Mouse (Mus musculus): ENCODE measurements around the gene Traf3ip3. TPM values are rescaled to one million over a fixed set of nuclear protein-coding genes. Genes with fewer than 3 reads are reported as not detected.

The Traf3ip3 gene
- polyA plus RNA-seq, 1 experiment, result 0.19 TPM

DNA sequence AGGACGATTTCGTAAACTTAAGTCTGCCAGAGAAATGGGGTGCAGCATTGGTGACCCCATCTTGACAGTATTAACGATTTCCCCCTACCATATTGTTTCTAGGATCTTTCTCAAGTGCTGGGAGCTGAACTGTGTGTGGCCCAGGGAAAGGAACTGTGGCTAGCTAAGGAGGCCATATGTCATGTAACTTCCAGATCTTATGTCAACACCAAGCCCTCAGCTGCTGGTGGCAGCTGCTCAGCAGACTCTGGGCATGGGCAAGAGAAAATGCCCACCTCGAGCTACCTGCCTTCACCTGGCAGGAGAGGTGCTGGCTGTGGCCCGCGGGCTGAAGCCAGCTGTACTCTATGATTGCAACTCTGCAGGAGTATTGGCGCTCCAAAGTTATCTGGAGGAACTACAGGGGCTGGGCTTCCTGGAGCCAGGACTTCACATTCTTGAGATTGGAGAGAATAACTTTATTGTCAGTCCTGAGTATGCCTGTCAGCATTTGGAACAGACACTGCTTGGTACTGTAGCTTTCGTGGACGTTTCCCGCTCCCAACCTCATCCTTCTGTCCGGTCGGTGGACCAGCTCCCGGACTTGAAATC is 27.3 kb downstream of the Traf3ip3 start:
- Histone ChIP-seq H3K27me3 (ENCODE audit: control insufficient read depth, insufficient read depth, low read length) (no peaks in the 10 kb centered on the region), H3K27ac (ENCODE audit: control insufficient read depth, insufficient read depth, low read depth, low read length) (peak overlapping the region; percentile 44), H3K4me1 (ENCODE audit: control insufficient read depth, insufficient read depth, low read length) (peaks cover 11% of the 10 kb centered on the region), H3K4me3 (ENCODE audit: control insufficient read depth, low read depth, low read length) (peak overlapping the region; percentile 3; the same call in 1 of the 2 replicates), H3K36me3 (ENCODE audit: control insufficient read depth, insufficient read depth, low read length) (no peaks in the 10 kb centered on the region)
- no peak for TF ChIP-seq CTCF (IDR thresholded peaks at IDR 0.05; ENCODE audit: control insufficient read depth, insufficient read depth, insufficient replicate concordance, low read depth, low read length)
- TF ChIP-seq POLR2A (IDR thresholded peaks at IDR 0.05; ENCODE audit: control insufficient read depth, low read depth, low read length), result no peak

DNA sequence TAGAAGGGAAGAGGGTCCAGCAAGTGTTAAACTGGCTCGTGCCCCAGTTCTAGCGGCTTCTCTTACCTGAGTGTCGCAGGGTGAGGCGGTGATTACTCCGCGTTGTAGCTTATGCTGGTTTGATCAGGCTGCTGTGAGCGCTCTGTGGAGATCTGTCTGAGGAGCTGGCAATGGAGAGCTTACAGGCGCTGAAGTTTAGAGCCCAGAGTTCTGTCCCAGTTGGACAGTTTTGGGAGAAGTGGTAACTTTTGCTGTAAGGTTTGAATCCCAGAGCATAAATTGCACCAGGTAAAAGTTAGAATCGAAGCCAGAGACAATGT is 27.7 kb downstream of the Traf3ip3 start:
- Histone ChIP-seq H3K4me3 (ENCODE audit: control insufficient read depth, low read depth, low read length) (peak overlapping the region; percentile 78), H3K4me1 (ENCODE audit: control insufficient read depth, insufficient read depth, low read length) (peaks cover 11% of the 10 kb centered on the region), H3K27me3 (ENCODE audit: control insufficient read depth, insufficient read depth, low read length) (no peaks in the 10 kb centered on the region), H3K27ac (ENCODE audit: control insufficient read depth, insufficient read depth, low read depth, low read length) (peak overlapping the region; percentile 30), H3K36me3 (ENCODE audit: control insufficient read depth, insufficient read depth, low read length) (no peaks in the 10 kb centered on the region)
- TF ChIP-seq POLR2A (IDR thresholded peaks at IDR 0.05; ENCODE audit: control insufficient read depth, low read depth, low read length) (no peak), CTCF (IDR thresholded peaks at IDR 0.05; ENCODE audit: control insufficient read depth, insufficient read depth, insufficient replicate concordance, low read depth, low read length) (no peak)

DNA sequence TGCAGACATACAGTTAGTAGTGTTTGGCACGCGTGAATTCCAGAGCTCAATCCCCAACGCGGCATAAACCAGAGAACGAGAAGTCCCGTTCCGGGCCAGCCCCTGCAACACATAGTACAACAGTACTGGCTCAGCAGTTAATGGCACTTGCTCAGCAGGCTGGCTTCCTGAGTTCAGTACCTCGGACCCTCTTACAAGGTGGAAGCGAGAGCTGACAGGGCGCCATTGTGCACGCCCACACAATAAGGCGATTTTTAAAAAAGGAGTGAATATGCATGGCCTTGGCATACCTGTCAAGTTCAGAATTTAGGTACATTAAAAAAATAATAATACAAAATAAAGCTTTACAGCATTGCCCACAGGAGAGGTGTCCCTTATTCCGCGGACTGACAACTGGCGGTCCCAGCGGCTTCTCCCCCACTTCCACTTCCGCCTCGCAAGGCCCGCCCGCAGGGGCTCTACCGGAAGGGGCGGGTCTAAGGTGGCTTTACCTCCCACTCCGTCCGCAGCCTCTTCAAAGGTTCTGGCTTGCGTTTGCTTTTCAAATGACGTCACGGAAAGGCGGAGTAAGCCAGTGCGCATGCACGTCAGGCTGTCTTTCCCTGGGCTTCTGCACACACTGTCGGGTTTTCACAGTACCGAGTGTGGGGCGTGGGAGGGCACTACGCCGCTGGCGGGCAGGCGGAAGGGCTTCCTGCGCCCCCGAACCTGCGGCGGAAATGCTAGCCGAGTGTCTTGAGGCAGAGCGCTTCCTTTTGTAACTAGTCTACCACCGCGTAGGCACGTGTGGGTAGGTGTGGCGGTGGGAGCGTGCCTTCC is 28.3 kb downstream of the Traf3ip3 start:
- peaks cover 11% of the 10 kb centered on the region for H3K4me1 ChIP-seq (ENCODE audit: control insufficient read depth, insufficient read depth, low read length)
- H3K27me3 ChIP-seq (ENCODE audit: control insufficient read depth, insufficient read depth, low read length), result no peaks in the 10 kb centered on the region
- peak overlapping the region; percentile 75 for H3K27ac ChIP-seq (ENCODE audit: control insufficient read depth, insufficient read depth, low read depth, low read length)
- peak overlapping the region; percentile 78 for H3K4me3 ChIP-seq (ENCODE audit: control insufficient read depth, low read depth, low read length)
- H3K36me3 ChIP-seq (ENCODE audit: control insufficient read depth, insufficient read depth, low read length), result no peaks in the 10 kb centered on the region
- TF ChIP-seq POLR2A (IDR thresholded peaks at IDR 0.05; ENCODE audit: control insufficient read depth, low read depth, low read length) (peak; percentile 87), CTCF (IDR thresholded peaks at IDR 0.05; ENCODE audit: control insufficient read depth, insufficient read depth, insufficient replicate concordance, low read depth, low read length) (no peak)

DNA sequence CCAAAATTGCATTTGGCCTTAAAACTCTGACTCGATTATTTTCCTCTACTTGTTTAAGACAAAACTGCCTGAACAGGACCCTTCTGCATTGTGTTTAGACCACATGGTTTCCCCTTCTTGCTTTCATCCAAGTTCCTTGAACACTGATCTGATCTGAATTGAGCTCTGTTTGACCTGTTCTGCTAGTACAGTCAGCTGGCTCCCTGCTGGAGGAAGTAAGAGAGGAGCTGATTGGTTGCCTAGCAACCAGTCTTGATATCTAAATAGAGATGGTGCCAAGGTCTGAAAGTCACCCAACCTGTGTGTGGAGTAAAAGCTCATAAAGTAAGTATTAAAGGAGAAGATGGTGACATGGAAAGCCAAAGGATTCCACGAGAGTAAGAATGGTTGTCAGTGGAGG is 31.6 kb downstream of the Traf3ip3 start:
- Histone ChIP-seq H3K36me3 (ENCODE audit: control insufficient read depth, insufficient read depth, low read length) (no peaks in the 10 kb centered on the region), H3K4me3 (ENCODE audit: control insufficient read depth, low read depth, low read length) (no peak overlapping the region)

DNA sequence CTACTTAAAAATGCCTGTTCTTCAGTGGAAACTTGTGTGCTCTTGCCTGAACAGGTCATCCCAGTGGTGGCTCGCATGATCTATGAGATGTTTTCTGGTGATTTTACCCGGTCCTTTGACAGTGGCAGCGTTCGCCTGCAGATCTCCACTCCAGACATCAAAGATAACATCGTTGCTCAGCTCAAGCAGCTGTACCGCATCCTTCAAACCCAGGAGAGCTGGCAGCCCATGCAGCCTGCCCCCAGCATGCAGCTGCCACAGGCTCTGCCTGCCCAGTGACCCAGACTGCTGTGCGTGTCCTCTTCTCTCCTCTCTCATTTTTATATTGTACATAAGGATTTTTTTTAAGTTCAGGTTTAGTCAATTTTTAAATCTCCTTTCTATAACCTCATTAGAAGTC is 32.3 kb downstream of the Traf3ip3 start:
- Histone ChIP-seq H3K4me1 (ENCODE audit: control insufficient read depth, insufficient read depth, low read length) (peaks cover 6% of the 10 kb centered on the region), H3K36me3 (ENCODE audit: control insufficient read depth, insufficient read depth, low read length) (no peaks in the 10 kb centered on the region), H3K27me3 (ENCODE audit: control insufficient read depth, insufficient read depth, low read length) (no peaks in the 10 kb centered on the region), H3K4me3 (ENCODE audit: control insufficient read depth, low read depth, low read length) (no peak overlapping the region), H3K27ac (ENCODE audit: control insufficient read depth, insufficient read depth, low read depth, low read length) (no peak overlapping the region)
- TF ChIP-seq POLR2A (IDR thresholded peaks at IDR 0.05; ENCODE audit: control insufficient read depth, low read depth, low read length) (no peak), CTCF (IDR thresholded peaks at IDR 0.05; ENCODE audit: control insufficient read depth, insufficient read depth, insufficient replicate concordance, low read depth, low read length) (no peak)

More for the DNA sequence above, 31.6 kb downstream of the Traf3ip3 start:
- no peak for TF ChIP-seq POLR2A (IDR thresholded peaks at IDR 0.05; ENCODE audit: control insufficient read depth, low read depth, low read length)
- no peak for TF ChIP-seq CTCF (IDR thresholded peaks at IDR 0.05; ENCODE audit: control insufficient read depth, insufficient read depth, insufficient replicate concordance, low read depth, low read length)
- Histone ChIP-seq H3K4me1 (ENCODE audit: control insufficient read depth, insufficient read depth, low read length) (peaks cover 11% of the 10 kb centered on the region), H3K27ac (ENCODE audit: control insufficient read depth, insufficient read depth, low read depth, low read length) (no peak overlapping the region), H3K27me3 (ENCODE audit: control insufficient read depth, insufficient read depth, low read length) (no peaks in the 10 kb centered on the region)

DNA sequence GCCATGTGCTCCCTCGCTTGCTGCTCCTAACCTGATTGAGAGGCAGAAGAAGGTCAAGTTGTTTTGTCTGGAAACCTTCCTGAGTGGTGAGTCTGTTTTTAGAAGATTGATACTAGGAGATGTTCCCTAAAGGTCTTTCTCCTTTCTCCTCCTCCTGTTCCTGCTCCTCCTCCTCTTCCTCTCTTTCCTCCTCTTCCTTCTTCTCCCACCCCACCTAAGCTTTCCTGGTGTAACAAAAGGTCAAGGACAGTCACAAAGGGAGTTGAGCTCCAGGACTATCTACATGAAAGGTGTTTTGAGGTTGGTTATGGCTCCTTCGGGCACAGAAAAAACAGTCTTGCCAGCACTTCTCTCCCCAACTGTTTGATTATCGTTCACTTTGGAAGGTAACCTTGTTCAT is 33.8 kb downstream of the Traf3ip3 start, which contains the start of gene A130010J15Rik:
A130010J15Rik (plus strand) TSS at position 301 of the 400 bp plus-strand sequence.
- H3K27me3 ChIP-seq (ENCODE audit: control insufficient read depth, insufficient read depth, low read length), result no peaks in the 10 kb centered on the region
- no peak for TF ChIP-seq POLR2A (IDR thresholded peaks at IDR 0.05; ENCODE audit: control insufficient read depth, low read depth, low read length)
- no peak for TF ChIP-seq CTCF (IDR thresholded peaks at IDR 0.05; ENCODE audit: control insufficient read depth, insufficient read depth, insufficient replicate concordance, low read depth, low read length)
- no peaks in the 10 kb centered on the region for H3K36me3 ChIP-seq (ENCODE audit: control insufficient read depth, insufficient read depth, low read length)
- peak within 1 kb of the TSS; percentile 36 for H3K4me3 ChIP-seq (ENCODE audit: control insufficient read depth, low read depth, low read length)
- H3K27ac ChIP-seq (ENCODE audit: control insufficient read depth, insufficient read depth, low read depth, low read length), result peak within 1 kb of the TSS; percentile 48; the same call in 1 of the 2 replicates
- no peaks in the 10 kb centered on the region; the same call in none of the 2 replicates for H3K4me1 ChIP-seq (ENCODE audit: control insufficient read depth, insufficient read depth, low read length)

DNA sequence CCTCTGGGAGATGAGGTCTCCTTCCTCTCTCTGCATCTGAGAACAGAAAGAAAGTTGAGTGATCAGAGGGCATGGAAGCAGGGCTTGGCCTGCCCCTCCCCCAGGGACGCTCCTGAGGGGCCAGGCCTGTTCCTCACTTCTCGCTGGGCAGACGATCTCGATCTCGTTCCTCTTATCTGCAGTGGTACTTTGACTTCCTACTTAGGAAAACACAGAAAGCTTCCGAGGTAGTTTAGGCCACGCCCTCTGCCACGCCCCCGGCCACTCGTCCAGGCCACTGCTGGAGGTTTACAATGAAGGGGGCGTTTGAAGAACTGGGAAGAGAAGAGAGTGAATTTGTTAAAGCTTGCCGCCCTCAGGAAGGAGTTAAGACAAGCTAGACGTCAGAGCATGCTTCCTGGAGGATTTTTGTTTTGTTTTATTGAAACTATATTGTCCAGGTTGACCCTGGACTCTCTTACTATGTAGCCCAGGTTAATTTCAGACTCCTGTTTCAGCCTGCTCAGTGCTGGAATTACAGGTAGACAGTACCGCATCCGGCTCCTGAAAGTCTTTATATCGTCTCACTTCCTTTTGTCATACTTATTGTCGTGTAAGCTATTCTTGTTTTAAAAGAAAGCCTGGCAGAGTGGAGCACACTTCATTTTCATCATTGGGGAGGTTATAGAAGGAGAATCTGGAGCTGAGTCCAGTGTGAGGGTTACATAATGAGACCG is 41.0 kb downstream of the Traf3ip3 start:
- H3K4me1 ChIP-seq (ENCODE audit: control insufficient read depth, insufficient read depth, low read length), result peaks cover 10% of the 10 kb centered on the region
- H3K27me3 ChIP-seq (ENCODE audit: control insufficient read depth, insufficient read depth, low read length), result no peaks in the 10 kb centered on the region
- TF ChIP-seq POLR2A (IDR thresholded peaks at IDR 0.05; ENCODE audit: control insufficient read depth, low read depth, low read length), result no peak
- no peak for TF ChIP-seq CTCF (IDR thresholded peaks at IDR 0.05; ENCODE audit: control insufficient read depth, insufficient read depth, insufficient replicate concordance, low read depth, low read length)
- no peaks in the 10 kb centered on the region for H3K36me3 ChIP-seq (ENCODE audit: control insufficient read depth, insufficient read depth, low read length)
- peak overlapping the region; percentile 79 for H3K4me3 ChIP-seq (ENCODE audit: control insufficient read depth, low read depth, low read length)
- H3K27ac ChIP-seq (ENCODE audit: control insufficient read depth, insufficient read depth, low read depth, low read length), result no peak overlapping the region

All from testis, adult 2 months (tissue).